ENCODE assay signal across 15 mouse cellular contexts in the genomic region with DNA sequence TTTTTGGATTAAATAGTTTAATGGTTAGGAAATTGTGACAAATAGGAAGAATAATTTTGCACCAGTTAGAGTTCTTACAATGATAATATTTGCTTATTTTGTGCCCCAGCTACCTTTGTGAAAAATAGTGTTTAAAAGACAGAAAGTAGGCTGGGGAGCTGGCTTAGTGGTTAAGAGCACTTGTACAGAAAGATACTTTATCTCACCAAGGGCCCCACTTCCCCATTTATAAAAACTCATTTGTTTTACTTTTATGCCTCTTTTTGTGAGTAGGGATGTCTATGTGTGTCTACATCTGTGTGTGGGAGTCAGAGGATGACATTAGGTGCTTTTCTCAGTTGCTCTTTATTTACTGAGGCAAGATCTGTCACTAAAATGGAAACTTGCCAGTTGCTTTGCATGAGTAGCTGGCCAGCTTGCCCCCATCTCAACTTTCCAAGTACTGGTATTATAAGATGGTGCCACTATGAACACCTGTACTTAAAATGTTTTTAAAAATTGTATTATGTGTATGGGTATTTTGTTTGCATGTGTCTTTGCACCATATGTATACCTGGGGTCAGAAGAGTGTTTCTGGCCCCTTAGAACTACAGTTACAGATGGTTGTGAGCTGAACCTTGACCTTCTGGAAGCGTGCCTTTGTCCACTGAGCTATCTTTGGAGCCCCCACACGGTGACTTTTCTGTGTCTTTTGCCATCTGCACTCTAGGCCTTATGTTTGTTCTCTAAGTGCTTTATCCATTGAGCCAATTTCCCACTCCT. TPM values are rescaled to one million over a fixed set of nuclear protein-coding genes. Genes with fewer than 3 reads are reported as not detected.
A peak's percentile ranks its signal among the peaks of the same experiment; 100 is the strongest.
DNase-seq lines count a peak whose midpoint lies in the region; ATAC-seq and TF ChIP-seq lines count a peak whose summit lies in the region.
"Had no signal": no experiment of that assay in that cellular context is flagged by ENCODE, and none has a peak within 500 bp of the region (broad histone marks: within the 10 kb centered on the region; RNA-seq: fewer than 3 reads in every experiment).

No protein-coding gene starts in this region.

- H3K4me2 ChIP-seq in kidney, embryonic 14.5 days (replicated peaks; ENCODE audit: low read depth, low read length): no peak overlapping the region
- H3K4me2 ChIP-seq in CH12.LX (ENCODE audit: insufficient read depth, low read depth, poor library complexity, severe bottlenecking): peak overlapping the region; percentile 41
- H3K4me2 ChIP-seq in liver, embryonic 14.5 days (ENCODE audit: low read depth): peak overlapping the region; percentile 83

- TF ChIP-seq RAD21 in CH12.LX (IDR thresholded peaks at IDR 0.05; ENCODE audit: low read depth, low read length): no peak

- H3K9me3 ChIP-seq in kidney, embryonic 14.5 days (ENCODE audit: control insufficient read depth, low read length): no peaks in the 10 kb centered on the region
- H3K9me3 ChIP-seq in CH12.LX (replicated peaks; ENCODE audit: low read length): no peaks in the 10 kb centered on the region
- H3K9me3 ChIP-seq in liver, embryonic 14.5 days (ENCODE audit: control insufficient read depth, low read length): no peaks in the 10 kb centered on the region
- H3K9me3 ChIP-seq: embryonic facial prominence, embryonic 10.5 days; heart, embryonic 13.5 days; limb, embryonic 10.5 days had no signal

- H3K9ac ChIP-seq in kidney, embryonic 14.5 days (ENCODE audit: low read depth, low read length): no peak overlapping the region
- peak overlapping the region; percentile 24; the same call in 1 of the 2 replicates for H3K9ac ChIP-seq in CH12.LX (ENCODE audit: insufficient read depth, low read depth)
- peak overlapping the region; percentile 23; the same call in 1 of the 2 replicates for H3K9ac ChIP-seq in liver, embryonic 14.5 days (replicated peaks)
- H3K9ac ChIP-seq: heart, embryonic 13.5 days had no signal

- TF ChIP-seq CTCF in CH12.LX (conservative IDR thresholded peaks at IDR 0.05 in 1 of 2, IDR thresholded peaks at IDR 0.05 in 1 of 2; ENCODE audit: low read depth in 2 of 2, low read length in 2 of 2): no peak
- no peak for TF ChIP-seq CTCF in liver, embryonic 14.5 days (IDR thresholded peaks at IDR 0.05; ENCODE audit: low read depth)

- H3K27me3 ChIP-seq in kidney, embryonic 14.5 days (ENCODE audit: control insufficient read depth, insufficient read depth, low read length): no peaks in the 10 kb centered on the region
- H3K27me3 ChIP-seq in CH12.LX (replicated peaks): no peaks in the 10 kb centered on the region
- H3K27me3 ChIP-seq in liver, embryonic 14.5 days (ENCODE audit: control insufficient read depth, insufficient read depth, low read length): no peaks in the 10 kb centered on the region
- H3K27me3 ChIP-seq: heart, embryonic 13.5 days had no signal

- TF ChIP-seq EP300 in CH12.LX (IDR thresholded peaks at IDR 0.05; ENCODE audit: low read length): peak; percentile 40; the same call in 1 of the 2 replicates
- no peak for TF ChIP-seq EP300 in liver, embryonic 14.5 days (IDR thresholded peaks at IDR 0.05; ENCODE audit: low read depth)

- peaks cover 74% of the 10 kb centered on the region for H3K79me2 ChIP-seq in CH12.LX (replicated peaks; ENCODE audit: control insufficient read depth, extremely low read depth, insufficient read depth, poor library complexity, severe bottlenecking)

- no peaks in the 10 kb centered on the region; the same call in 1 of the 2 replicates for H3K36me3 ChIP-seq in kidney, embryonic 14.5 days (ENCODE audit: control insufficient read depth, insufficient read depth, low read length)
- peaks cover 4 to 25% of the 10 kb centered on the region in 2 experiments for H3K36me3 ChIP-seq in CH12.LX (replicated peaks in 1 of 2; ENCODE audit: control insufficient read depth in 1 of 2, insufficient read depth in 1 of 2, low read length in 1 of 2)
- peaks cover 4% of the 10 kb centered on the region; the same call in 1 of the 2 replicates for H3K36me3 ChIP-seq in liver, embryonic 14.5 days (replicated peaks; ENCODE audit: control insufficient read depth, insufficient read depth, low read depth)

- in situ Hi-C loops in CH12.LX (cut with MboI; ENCODE audit: low pct_ligation_motif_present, low pct_unique_long_range_greater_than_20kb, low sequenced_read_pairs): no loop called here

- WGBS in kidney, embryonic 14.5 days: 93% methylated on average over 2 of the region's 2 CpGs
- WGBS in liver, embryonic 14.5 days (ENCODE audit: insufficient replicate concordance): 63% methylated on average over 2 of the region's 2 CpGs

- ATAC-seq in cerebellum, adult (ENCODE audit: insufficient number of reproducible peaks, low FRiP score, low TSS enrichment): no peak
- no peak for ATAC-seq in kidney, embryonic 14.5 days (ENCODE audit: low FRiP score, low TSS enrichment)
- ATAC-seq in liver, embryonic 14.5 days (ENCODE audit: insufficient read depth): no peak
- no peak for ATAC-seq in granulocyte monocyte progenitor cell, adult 5-6 weeks (replicated peaks; ENCODE audit: poor library complexity, severe bottlenecking)
- ATAC-seq: activated CD4-positive, CD25-positive, alpha-beta regulatory T cell, adult 4 months had no signal

- dilution Hi-C loops in CH12.LX (cut with MboI; ENCODE audit: extremely low pct_ligation_motif_present, extremely low pct_unique_long_range_greater_than_20kb, low sequenced_read_pairs): no loop called here

- 0 out of 2 replicates have a peak, but pooled peaks cover 9% of the 10 kb centered on the region for H3K4me1 ChIP-seq in kidney, embryonic 14.5 days (ENCODE audit: control insufficient read depth, insufficient read depth, low read length)
- H3K4me1 ChIP-seq in CH12.LX (ENCODE audit: control insufficient read depth in 1 of 2, insufficient read depth in 2 of 2): peaks cover 7 to 40% of the 10 kb centered on the region in 2 experiments
- peaks cover 18 to 21% of the 10 kb centered on the region in 2 experiments for H3K4me1 ChIP-seq in liver, embryonic 14.5 days (replicated peaks; ENCODE audit: control insufficient read depth in 2 of 2, insufficient read depth in 2 of 2, low read length in 1 of 2)

- peak; percentile 53 to 66 for DNase-seq in cerebellum, postnatal 10 days
- DNase-seq in kidney, postnatal 25 days: peak; percentile 49
- DNase-seq in CH12.LX (ENCODE audit: extremely low read depth): peak; percentile 60
- DNase-seq in liver, embryonic 14.5 days (ENCODE audit: low read depth in 3 of 3, low spot score in 3 of 3): no peak
- DNase-seq in embryo, embryonic 11 days: no peak
- DNase-seq: gastrocnemius, postnatal 25 days; heart, postnatal 4 days; thymus, adult 2 months had no signal

- H3K4me3 ChIP-seq in kidney, embryonic 14.5 days (ENCODE audit: low read length): no peak overlapping the region
- H3K4me3 ChIP-seq in CH12.LX (replicated peaks in 1 of 3; ENCODE audit: low read depth in 2 of 3, low read length in 2 of 3, poor library complexity in 1 of 3): no peak overlapping the region
- H3K4me3 ChIP-seq in liver, embryonic 14.5 days (ENCODE audit: insufficient read depth in 1 of 2, low read depth in 2 of 2, low read length in 2 of 2): no peak overlapping the region
- H3K4me3 ChIP-seq: embryonic facial prominence, embryonic 10.5 days; heart, embryonic 13.5 days; limb, embryonic 10.5 days had no signal

- TF ChIP-seq POLR2A in CH12.LX (IDR thresholded peaks at IDR 0.05; ENCODE audit: low read depth, low read length): no peak

- H3K27ac ChIP-seq in kidney, embryonic 14.5 days (ENCODE audit: low read depth, low read length): no peak overlapping the region
- H3K27ac ChIP-seq in CH12.LX (ENCODE audit: insufficient read depth, low read depth): no peak overlapping the region
- no peak overlapping the region for H3K27ac ChIP-seq in liver, embryonic 14.5 days
- H3K27ac ChIP-seq: embryonic facial prominence, embryonic 10.5 days; heart, embryonic 13.5 days; limb, embryonic 10.5 days had no signal

TF ChIP-seq in CH12.LX, 34 proteins besides CTCF, POLR2A, EP300 and RAD21:
- no peak for TF ChIP-seq GABPA (IDR thresholded peaks at IDR 0.05; ENCODE audit: insufficient replicate concordance, low read depth, low read length)
- no peak for TF ChIP-seq ZC3H11A (IDR thresholded peaks at IDR 0.05; ENCODE audit: low read depth, low read length)
- TF ChIP-seq RCOR1 (conservative IDR thresholded peaks at IDR 0.05; ENCODE audit: low read depth, low read length): no peak
- no peak for TF ChIP-seq TBP (conservative IDR thresholded peaks at IDR 0.05; ENCODE audit: low read depth, low read length)
- TF ChIP-seq MEF2A (IDR thresholded peaks at IDR 0.05; ENCODE audit: borderline replicate concordance, low read depth, low read length): peak; percentile 8; the same call in 1 of the 2 replicates
- TF ChIP-seq SIN3A (IDR thresholded peaks at IDR 0.05; ENCODE audit: low read length): 0 out of 2 replicates have a peak, but pooled peaks have one; percentile 49
- 0 out of 2 replicates have a peak, but pooled peaks have one; percentile 28 for TF ChIP-seq MAX (IDR thresholded peaks at IDR 0.05; ENCODE audit: low read length)
- no peak for TF ChIP-seq MAFK (IDR thresholded peaks at IDR 0.05; ENCODE audit: insufficient replicate concordance, low read length)
- TF ChIP-seq ETS1 (conservative IDR thresholded peaks at IDR 0.05; ENCODE audit: low read depth, low read length): 0 out of 2 replicates have a peak, but pooled peaks have one; percentile 2

RNA-seq across cellular contexts. Expression of a gene that starts 3.2 kb away (rescaled TPM):
- polyA plus RNA-seq in kidney, embryonic 14.5 days (2014; fragmentation: Nextera tagmentation; extraction: Ambion mirVana): 13.9 and 25.4 TPM in 2 replicates
- total RNA-seq in CH12.LX (2012; rRNA removed) (15.2 and 17.2 TPM in 2 replicates), CH12.LX (2014; rRNA removed) (11.6 and 13.7 TPM in 2 replicates)
- polyA plus RNA-seq in CH12.LX (2012; ENCODE audit: insufficient read length, low read depth): 17.1 and 18.9 TPM in 2 replicates
- 5.9 and 6.7 TPM in 2 replicates for polyA plus RNA-seq in liver, embryonic 14.5 days (2012; rRNA removed)
- polyA plus RNA-seq in liver, embryonic 14.5 days (2014; fragmentation: Nextera tagmentation; extraction: Ambion mirVana): 7.2 and 8.9 TPM in 2 replicates
- 44.4 and 53.1 TPM in 2 replicates for total RNA-seq in granulocyte monocyte progenitor cell, adult 5-6 weeks (2014; fragmentation: Nextera tagmentation)
- 26.9 and 30.2 TPM in 2 replicates for total RNA-seq in granulocyte monocyte progenitor cell, adult 5-6 weeks (2017)

Comparison
In these comparisons a context has a peak if more than half of its experiments do, and no peak if none do; other contexts are left out.
1. DNase-seq: peak in cerebellum, postnatal 10 days (2 of 2), kidney, postnatal 25 days (2 of 2) and CH12.LX (single experiment); none in liver, embryonic 14.5 days (0 of 3) and embryo, embryonic 11 days (single experiment).